Mouse (Mus musculus): ENCODE results near the gene Fpr3.
"Not testable (repeated sequence)": the region's sequence is repeated elsewhere in the genome, so short reads cannot be mapped to it uniquely, and the experiment has no call there.

The Fpr3 gene

DNA sequence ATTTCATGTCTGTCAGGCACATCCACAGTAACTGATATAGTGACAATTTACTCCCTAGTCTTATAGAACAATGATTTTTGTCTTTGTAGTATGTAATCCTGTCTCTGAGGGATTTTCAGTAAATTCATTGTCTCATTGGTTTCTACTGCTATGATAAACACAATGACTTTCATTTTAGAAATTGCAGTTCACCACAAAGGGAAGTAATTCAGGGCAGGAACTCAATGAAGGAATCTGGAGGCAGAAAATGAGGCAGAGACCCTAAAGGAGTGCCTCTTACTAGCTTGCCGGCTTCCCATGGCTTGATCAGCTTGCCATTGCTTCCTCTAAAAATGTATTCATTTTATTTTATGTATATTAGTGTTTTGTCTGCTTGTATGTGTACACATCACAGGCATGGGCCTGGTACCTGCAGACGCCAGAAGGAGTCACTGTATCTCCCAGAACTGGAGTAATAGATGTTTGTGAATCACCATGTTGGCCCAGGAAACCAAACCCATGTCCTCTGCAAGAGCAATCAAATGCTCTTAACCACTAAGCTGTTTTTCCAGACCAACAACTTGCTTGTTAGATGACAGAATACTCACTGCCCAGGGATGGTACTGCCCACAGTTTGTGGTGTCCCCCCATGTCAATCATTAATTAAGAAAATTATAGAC is 16.6 kb upstream of the Fpr3 start:
- in situ Hi-C loops (cut with MboI; ENCODE audit: low pct_unique_long_range_greater_than_20kb in 1 of 2, low sequenced_read_pairs in 2 of 2, unreplicated experiment in 1 of 2) = no loop called here

DNA sequence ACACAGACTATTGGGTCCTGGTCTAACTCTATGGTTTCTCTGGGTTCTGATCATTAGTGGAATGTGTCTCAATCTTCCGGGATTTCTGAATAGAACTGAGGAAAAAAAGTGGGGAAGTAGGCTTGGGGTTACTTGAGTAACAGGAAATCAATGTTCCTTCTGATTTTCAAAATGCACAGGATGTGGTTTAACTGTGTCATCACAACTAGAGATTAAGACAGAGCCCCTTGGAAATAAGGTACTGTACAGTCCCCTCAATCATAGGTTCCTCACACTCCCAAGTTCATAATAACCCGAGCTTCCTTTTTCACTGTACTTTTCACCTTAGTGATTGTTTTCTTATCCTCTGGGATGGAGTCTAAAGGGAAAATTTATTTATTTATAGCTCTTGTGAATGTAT is 16.0 kb upstream of the Fpr3 start:
- in situ Hi-C loops (cut with MboI; ENCODE audit: low pct_unique_long_range_greater_than_20kb in 1 of 2, low sequenced_read_pairs in 2 of 2, unreplicated experiment in 1 of 2) = no loop called here

DNA sequence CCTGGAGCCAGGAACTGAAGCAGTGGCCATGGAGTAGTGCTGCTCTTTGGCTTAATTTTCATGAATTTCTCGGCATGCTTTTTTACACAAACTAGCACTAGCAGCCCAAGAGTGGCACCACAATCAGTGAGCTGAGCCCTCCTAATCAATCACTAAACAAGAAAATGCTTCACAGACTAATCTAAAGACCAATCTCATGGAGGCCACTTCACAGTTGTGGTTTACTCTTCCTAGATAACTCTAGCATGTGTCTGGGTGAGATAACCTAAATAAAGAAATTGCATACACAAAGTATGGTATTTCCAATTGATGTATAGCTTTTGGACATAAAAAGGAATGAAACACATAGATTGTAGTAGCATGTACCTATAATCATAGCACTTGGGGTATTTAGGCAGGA is 8.3 kb upstream of the Fpr3 start:
- in situ Hi-C loops (cut with MboI; ENCODE audit: low pct_unique_long_range_greater_than_20kb in 1 of 2, low sequenced_read_pairs in 2 of 2, unreplicated experiment in 1 of 2) = no loop called here

DNA sequence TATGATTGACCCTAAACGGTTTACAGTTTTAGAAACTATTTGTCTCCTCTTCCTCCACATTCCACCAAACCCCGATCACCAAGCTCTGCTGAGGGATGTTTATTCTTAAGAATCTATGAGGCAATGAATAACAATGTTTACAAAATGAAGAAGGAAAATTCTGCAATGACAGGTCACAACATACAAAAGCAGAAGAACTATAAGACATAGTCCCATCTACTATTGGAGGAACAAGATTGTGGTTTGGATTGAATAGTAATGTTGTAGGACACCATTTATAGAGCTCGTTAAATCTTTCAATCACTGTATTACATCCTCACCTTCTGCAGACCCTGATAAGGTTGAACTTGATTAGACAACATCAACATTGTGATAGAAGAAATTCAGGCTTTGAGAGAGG is 5.0 kb upstream of the Fpr3 start:
- in situ Hi-C loops (cut with MboI; ENCODE audit: low pct_unique_long_range_greater_than_20kb in 1 of 2, low sequenced_read_pairs in 2 of 2, unreplicated experiment in 1 of 2) = loop anchor here (10.0 kb wide), 2 partner anchors 108 to 118 kb away; no protein-coding TSS in a partner anchor

DNA sequence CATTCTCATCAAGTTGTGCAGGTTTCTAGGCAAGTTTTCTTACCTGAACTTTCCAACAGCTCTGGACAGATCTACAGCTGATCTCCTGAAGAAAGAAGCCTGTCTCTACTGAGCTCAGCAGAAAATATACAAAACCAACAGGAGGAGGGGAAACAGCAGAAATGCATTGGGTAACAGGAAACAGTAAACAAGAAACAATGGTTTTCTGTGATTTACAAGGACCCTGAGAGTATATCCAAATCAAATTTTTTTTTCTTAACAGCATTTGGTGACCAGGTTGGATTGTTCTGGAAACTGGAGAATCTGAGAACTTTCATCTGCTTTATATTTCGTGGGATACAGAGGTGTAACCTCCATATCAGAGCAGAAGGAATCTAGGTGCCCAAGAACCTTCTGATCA is 3.8 kb upstream of the Fpr3 start, which contains the start of gene Fpr1:
Gene Fpr1, minus strand, starts transcription at position 101 of the 400 bp plus-strand sequence.
- in situ Hi-C loops (cut with MboI; ENCODE audit: low pct_unique_long_range_greater_than_20kb in 1 of 2, low sequenced_read_pairs in 2 of 2, unreplicated experiment in 1 of 2) = loop anchor here (10.0 kb wide), 2 partner anchors 109 to 119 kb away; no protein-coding TSS in a partner anchor

DNA sequence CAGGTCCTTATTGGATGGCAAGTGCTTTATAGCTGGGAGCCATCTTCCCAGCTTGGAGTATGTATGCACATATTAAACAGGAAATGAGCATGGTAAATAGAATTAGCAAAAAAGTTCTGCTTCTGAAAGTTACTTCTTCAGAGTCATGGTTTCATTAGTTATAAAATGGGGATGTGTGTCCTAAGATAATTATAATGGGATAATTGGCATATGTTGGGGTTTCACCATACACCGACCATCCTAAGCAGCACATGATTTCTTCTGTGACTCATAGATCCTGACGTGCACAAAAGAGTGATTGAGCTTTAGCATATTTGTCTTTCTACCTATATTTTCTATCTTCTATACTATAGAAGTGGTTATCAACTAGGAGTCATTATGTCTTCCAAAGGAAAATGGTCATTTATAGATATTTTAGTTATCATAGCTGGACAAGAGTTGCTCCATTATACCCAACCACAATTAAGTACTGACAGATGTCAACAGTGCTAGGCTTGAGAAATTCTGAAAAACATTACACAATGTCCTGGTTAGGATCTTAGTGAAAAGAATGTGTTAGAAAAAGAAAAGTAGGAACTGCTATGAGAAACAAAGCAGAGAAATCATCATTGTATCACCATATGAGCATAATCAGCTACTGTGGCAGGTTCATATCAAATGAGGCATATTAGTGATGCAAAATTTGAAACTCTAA is 2.2 kb downstream of the Fpr3 start:
- in situ Hi-C loops (cut with MboI; ENCODE audit: low pct_unique_long_range_greater_than_20kb in 1 of 2, low sequenced_read_pairs in 2 of 2, unreplicated experiment in 1 of 2) = loop anchor here (10.0 kb wide), 2 partner anchors 115 to 125 kb away; no protein-coding TSS in a partner anchor

DNA sequence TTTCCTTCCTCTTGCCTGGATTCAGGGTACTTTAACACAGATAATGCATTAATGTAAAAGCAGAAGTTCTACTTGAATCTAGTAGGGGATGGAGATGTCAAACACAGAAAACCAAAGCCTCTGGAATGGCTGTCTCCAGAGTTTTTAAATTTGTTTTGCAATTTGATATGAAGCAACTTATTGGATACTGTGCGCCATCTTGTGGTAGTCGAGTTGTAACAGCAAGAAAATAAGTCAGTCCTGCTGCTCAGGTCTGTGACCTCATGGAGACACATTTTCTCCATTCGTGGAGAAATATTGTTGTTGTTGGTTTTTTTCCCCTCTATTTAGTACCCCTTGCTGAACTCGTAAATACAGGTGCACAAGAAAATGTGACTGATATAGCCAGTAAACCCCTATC is 8.4 kb downstream of the Fpr3 start:
- in situ Hi-C loops (cut with MboI; ENCODE audit: low pct_unique_long_range_greater_than_20kb in 1 of 2, low sequenced_read_pairs in 2 of 2, unreplicated experiment in 1 of 2) = no loop called here

DNA sequence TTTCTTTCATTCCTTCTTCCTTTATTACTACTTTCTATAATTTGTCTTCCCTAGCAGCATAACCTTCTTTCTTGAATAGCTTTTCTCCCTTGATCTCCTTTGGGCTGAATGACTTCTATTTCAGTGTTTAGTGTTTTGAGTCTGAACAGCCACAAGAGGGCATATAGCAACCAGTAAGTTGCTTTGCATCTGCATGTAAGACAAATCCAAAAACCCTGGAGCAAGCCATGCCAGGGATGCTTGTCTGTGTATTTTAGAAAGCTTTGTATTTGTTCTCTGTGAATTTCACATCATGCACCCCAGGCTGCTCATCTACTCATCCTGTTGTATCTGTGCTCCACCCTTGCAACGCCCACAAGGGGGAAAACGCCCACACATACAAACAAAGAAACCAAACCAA is 11.6 kb downstream of the Fpr3 start:
- in situ Hi-C loops (cut with MboI; ENCODE audit: low pct_unique_long_range_greater_than_20kb in 1 of 2, low sequenced_read_pairs in 2 of 2, unreplicated experiment in 1 of 2) = no loop called here

DNA sequence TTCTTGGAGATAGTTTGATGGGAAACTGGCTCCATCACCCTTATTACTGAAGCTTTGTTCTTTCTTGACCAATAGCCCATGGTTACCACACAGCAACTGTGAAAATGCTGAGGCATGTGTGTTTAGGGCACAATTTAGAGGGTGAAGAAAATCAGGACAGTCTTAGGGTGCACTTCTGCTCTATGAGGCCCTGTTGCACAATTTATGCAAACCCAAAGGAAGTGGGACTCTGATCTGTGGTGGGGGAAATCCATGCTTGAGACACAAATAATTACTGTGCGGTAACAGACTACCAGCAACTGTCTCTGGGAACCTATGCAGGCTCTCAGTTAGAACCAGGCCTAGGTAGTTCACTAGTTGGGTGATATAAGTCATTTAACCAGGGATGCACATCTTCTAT is 13.1 kb downstream of the Fpr3 start:
- in situ Hi-C loops (cut with MboI; ENCODE audit: low pct_unique_long_range_greater_than_20kb in 1 of 2, low sequenced_read_pairs in 2 of 2, unreplicated experiment in 1 of 2) = no loop called here

DNA sequence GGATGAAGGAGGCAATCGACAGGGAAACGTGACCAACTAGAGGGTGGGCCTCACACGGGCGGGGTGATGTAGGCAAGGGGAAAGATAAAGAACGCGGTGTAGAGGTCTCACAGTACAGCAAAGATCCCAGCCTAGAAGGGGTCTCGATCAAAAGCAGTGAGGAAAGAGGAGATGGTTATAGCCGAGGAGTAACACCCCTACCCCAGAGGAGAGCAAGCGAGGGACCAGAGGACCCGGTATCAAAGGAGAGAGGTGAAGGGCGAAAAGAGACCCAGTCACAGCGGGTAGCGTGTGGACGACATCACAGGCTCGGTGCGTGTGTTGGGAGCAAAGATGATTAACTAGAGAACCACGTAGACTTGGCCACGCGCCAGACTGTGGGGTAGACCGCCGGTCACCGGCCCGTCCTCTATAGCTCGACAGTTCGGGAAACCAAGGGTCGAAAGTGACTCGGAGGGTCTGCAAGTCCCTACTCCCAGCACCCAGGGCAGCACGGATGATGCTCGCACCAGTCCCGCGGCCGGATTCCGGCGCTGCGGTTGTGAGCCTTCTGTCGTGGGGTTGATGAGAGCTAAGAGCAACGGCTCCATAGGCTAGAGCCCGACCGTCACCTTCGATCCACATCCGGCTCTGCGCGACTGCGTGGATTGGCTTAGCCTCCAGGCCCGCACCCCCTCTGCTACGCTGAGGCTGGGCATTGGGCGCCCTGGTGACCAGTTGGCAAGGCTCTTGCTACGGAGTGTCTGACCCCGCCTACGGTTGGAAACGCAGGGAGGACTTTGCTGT is 22.2 kb downstream of the Fpr3 start:
- in situ Hi-C loops (cut with MboI; ENCODE audit: low pct_unique_long_range_greater_than_20kb in 1 of 2, low sequenced_read_pairs in 2 of 2, unreplicated experiment in 1 of 2) = no loop called here

DNA sequence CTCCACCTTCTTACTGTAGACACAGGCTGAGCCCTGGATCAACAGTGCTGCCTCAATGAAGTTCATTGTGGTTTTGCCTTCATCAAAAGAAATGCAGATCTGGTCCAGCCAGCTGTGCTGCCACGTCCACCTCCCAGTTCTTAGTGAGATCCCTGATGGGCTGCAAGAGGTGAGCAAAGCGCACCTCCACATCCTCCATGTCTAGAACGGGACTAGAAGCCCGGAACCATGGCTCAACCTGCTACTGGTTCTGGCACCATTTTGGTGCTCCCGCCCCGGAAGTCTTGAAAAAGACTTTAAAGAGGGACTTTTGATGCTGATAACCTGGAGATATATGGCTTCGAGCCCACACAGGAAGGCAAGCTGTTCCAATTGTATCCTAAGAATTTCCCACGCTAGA is 25.0 kb downstream of the Fpr3 start:
- in situ Hi-C loops (cut with MboI; ENCODE audit: low pct_unique_long_range_greater_than_20kb in 1 of 2, low sequenced_read_pairs in 2 of 2, unreplicated experiment in 1 of 2) = not testable (repeated sequence)

DNA sequence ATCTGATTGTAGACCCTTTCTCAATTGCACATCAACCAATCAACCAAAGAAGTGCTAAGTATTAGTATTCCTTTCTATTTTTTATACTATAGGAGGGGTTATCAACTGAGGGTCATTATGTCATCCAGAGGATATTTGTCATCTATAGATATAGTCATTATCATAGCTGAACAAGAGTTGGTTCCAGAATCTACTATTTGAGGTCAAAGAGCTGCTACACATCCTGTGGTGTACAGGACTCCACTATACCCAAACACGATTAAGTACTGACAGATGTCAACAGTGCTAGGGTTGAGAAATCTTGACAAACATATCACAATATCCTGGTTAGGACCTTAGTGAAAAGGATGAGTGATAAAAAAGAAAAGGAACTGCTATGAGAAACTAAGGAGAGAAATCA is 29.7 kb downstream of the Fpr3 start:
- in situ Hi-C loops (cut with MboI; ENCODE audit: low pct_unique_long_range_greater_than_20kb in 1 of 2, low sequenced_read_pairs in 2 of 2, unreplicated experiment in 1 of 2) = no loop called here

DNA sequence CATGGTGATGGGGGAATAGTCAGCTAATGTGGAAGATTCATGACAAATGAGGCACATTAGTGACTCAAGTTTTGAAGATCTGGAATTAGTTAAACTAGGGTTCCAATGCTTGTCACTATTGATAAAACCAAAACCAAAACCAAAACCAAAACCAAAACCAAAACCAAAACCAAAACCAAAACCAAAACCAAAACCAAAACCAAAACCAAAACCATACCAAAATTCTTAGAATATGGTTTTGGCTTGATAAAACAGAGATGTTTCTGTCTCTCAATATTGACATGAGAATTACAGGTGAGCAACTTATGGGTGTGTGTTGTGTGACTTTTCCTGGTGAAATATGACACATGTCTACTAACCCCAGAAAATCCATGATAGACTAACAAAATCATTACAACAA is 30.1 kb downstream of the Fpr3 start:
- in situ Hi-C loops (cut with MboI; ENCODE audit: low pct_unique_long_range_greater_than_20kb in 1 of 2, low sequenced_read_pairs in 2 of 2, unreplicated experiment in 1 of 2) = no loop called here

DNA sequence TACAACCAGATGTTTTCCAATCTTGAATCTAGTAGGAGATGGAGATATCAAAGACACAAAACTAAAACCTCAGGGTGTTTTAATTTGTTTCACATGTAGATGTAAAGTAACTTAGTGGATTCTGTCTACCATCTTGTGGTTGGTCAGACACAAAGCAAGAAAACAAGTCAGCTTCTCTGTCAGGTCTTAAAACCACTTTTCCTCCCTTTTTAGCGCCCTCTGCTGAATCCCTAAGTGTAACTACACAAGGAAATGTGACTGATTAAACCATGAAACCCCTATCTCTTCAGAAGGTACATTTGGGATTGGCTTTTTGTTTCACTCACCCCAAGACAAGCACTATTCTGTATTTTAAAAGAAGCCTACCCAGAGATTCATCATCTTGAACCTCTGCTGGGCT is 85.8 kb downstream of the Fpr3 start:
- in situ Hi-C loops (cut with MboI; ENCODE audit: low pct_unique_long_range_greater_than_20kb in 1 of 2, low sequenced_read_pairs in 2 of 2, unreplicated experiment in 1 of 2) = no loop called here

DNA sequence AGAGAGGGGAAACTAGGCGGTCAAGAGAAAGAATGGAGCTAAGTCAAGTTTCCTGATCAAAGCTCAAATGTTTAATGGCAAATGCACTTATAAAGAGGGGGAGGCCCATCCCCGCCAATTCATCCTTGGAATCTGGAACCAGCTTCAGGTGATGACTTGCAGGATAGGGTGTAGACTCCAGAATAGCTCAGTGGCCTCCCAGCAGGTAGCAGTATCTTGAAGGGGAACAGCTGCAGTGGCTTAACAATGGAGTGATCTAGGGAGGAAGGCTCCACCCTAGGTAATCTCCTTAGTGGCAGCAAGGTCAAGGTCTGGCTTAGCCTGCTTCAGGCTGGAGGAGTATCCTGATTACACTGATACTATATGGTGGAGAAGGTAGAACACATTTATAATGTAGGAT is 93.6 kb downstream of the Fpr3 start:
- in situ Hi-C loops (cut with MboI; ENCODE audit: low pct_unique_long_range_greater_than_20kb in 1 of 2, low sequenced_read_pairs in 2 of 2, unreplicated experiment in 1 of 2) = not testable (repeated sequence)

DNA sequence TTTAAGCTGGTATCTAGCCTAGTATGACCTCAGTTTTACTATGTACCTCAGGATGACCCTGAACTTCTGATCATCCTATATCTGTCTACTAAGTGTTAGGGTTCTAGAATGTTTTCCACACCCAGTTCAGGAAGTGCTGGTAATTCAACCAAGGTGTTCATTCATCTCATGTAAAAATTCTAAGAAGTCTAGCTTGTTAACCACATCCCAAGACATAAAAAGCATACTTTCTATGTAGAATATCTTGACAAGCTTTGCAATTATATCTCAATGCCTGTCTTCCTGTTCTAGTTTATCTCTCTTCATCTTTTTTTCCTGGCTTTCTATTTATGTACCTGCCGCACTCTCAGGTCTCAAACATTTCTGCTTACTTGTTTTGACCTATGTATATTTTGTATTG is 117.1 kb downstream of the Fpr3 start:
- in situ Hi-C loops (cut with MboI; ENCODE audit: low pct_unique_long_range_greater_than_20kb in 1 of 2, low sequenced_read_pairs in 2 of 2, unreplicated experiment in 1 of 2) = no loop called here

Measured in mouse embryonic stem cell (cell line).